19 mouse cellular contexts compared by ENCODE assay signal in the genomic region with DNA sequence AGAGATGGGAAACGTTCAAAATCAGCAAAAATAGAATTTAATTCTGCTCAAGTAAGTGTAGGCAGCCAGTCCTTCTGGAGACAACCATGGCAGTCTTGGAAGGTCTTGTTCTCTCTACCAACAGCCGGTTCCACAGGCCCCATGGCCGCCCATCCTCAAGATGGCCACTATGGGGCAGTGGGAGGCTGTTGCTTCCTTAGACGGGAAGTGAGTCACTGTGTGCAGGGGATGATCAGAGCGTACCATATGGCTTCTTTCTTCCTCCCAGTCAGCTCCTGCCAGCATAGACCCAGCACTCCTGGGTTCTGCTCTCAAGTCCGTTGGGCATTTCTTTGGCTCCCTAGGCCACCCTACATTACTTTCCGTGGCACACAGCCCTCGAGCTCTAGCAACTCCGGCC. TPM values are rescaled to one million over a fixed set of nuclear protein-coding genes. Genes with fewer than 3 reads are reported as not detected.
DNase-seq lines count a peak whose midpoint lies in the region; ATAC-seq and TF ChIP-seq lines count a peak whose summit lies in the region.
"Had no signal": no experiment of that assay in that cellular context is flagged by ENCODE, and none has a peak within 500 bp of the region (broad histone marks: within the 10 kb centered on the region; RNA-seq: fewer than 3 reads in every experiment).

No protein-coding gene starts in this region.

- no peaks in the 10 kb centered on the region for H3K27me3 ChIP-seq in kidney, postnatal 0 days (ENCODE audit: insufficient read depth, low read length)
- H3K27me3 ChIP-seq: forebrain, embryonic 12.5 days; limb, embryonic 15.5 days; Patski had no signal

- DNase-seq in kidney, postnatal 0 days (ENCODE audit: low spot score): peak; percentile 22
- no peak for DNase-seq in kidney, adult 8-10 months
- peak; percentile 31 for DNase-seq in right cerebral cortex, adult 18-20 months
- DNase-seq in right cerebral cortex, adult 2 months (ENCODE audit: low spot score in 2 of 2): no peak
- DNase-seq: cerebellum, adult 11 months; cerebellum, postnatal 25 days; gastrocnemius, adult 2 months; heart, postnatal 36 days; kidney, postnatal 10 days; right cerebral cortex, postnatal 25 days; thymus, adult 2 months had no signal

- peak; percentile 40; the same call in 1 of the 2 replicates for TF ChIP-seq CTCF in kidney, postnatal 0 days (IDR thresholded peaks at IDR 0.05; ENCODE audit: low read depth)
- TF ChIP-seq CTCF in embryonic fibroblast, embryonic 13.5 days (IDR thresholded peaks at IDR 0.05; ENCODE audit: borderline replicate concordance, insufficient read depth, low read length): peak; percentile 21; the same call in 1 of the 2 replicates

- no peaks in the 10 kb centered on the region for H3K9me3 ChIP-seq in kidney, postnatal 0 days (replicated peaks; ENCODE audit: low read length)
- H3K9me3 ChIP-seq: forebrain, embryonic 12.5 days; limb, embryonic 15.5 days had no signal

- WGBS in kidney, postnatal 0 days: 64% methylated on average over 9 of the region's 9 CpGs

- no peak overlapping the region for H3K27ac ChIP-seq in kidney, postnatal 0 days
- H3K27ac ChIP-seq in embryonic fibroblast, embryonic 13.5 days (ENCODE audit: insufficient read depth, low read length): no peak overlapping the region
- H3K27ac ChIP-seq: forebrain, embryonic 12.5 days; gastrocnemius, adult 2 months; limb, embryonic 15.5 days had no signal

- H3K4me2 ChIP-seq in kidney, postnatal 0 days (ENCODE audit: low read length): no peak overlapping the region
- H3K4me2 ChIP-seq: forebrain, embryonic 12.5 days; limb, embryonic 15.5 days; midbrain, embryonic 11.5 days had no signal

- no peak overlapping the region for H3K4me3 ChIP-seq in kidney, postnatal 0 days (replicated peaks; ENCODE audit: low read depth, low read length)
- H3K4me3 ChIP-seq in embryonic fibroblast, embryonic 13.5 days (ENCODE audit: insufficient read depth, low read length): no peak overlapping the region
- H3K4me3 ChIP-seq: forebrain, embryonic 12.5 days; gastrocnemius, adult 2 months; limb, embryonic 15.5 days had no signal

- no peaks in the 10 kb centered on the region for H3K36me3 ChIP-seq in kidney, postnatal 0 days (ENCODE audit: insufficient read depth, low read length)
- H3K36me3 ChIP-seq: forebrain, embryonic 12.5 days; limb, embryonic 15.5 days had no signal

- TF ChIP-seq POLR2A in embryonic fibroblast, embryonic 13.5 days (IDR thresholded peaks at IDR 0.05; ENCODE audit: low read depth, low read length): no peak

- no peak overlapping the region for H3K9ac ChIP-seq in kidney, postnatal 0 days (ENCODE audit: low read depth, low read length)
- H3K9ac ChIP-seq: forebrain, embryonic 12.5 days; limb, embryonic 15.5 days had no signal

- no peaks in the 10 kb centered on the region for H3K4me1 ChIP-seq in kidney, postnatal 0 days (replicated peaks; ENCODE audit: insufficient read depth, low read length)
- H3K4me1 ChIP-seq in embryonic fibroblast, embryonic 13.5 days (ENCODE audit: control insufficient read depth, insufficient read depth, low read length): no peaks in the 10 kb centered on the region
- H3K4me1 ChIP-seq: forebrain, embryonic 12.5 days; limb, embryonic 15.5 days had no signal

- ATAC-seq in kidney, postnatal 0 days (replicated peaks; ENCODE audit: low FRiP score, low read depth): no peak
- ATAC-seq in cerebellum, adult (ENCODE audit: insufficient number of reproducible peaks, low FRiP score, low TSS enrichment): no peak
- ATAC-seq in monocyte, adult 5-6 weeks (replicated peaks; ENCODE audit: insufficient number of reproducible peaks, low FRiP score, low TSS enrichment, poor library complexity, severe bottlenecking): no peak
- ATAC-seq: Patski had no signal

RNA-seq across cellular contexts. Expression of a gene that starts 29.6 kb away (rescaled TPM):
- polyA plus RNA-seq in kidney, postnatal 0 days (2015; fragmentation: Nextera tagmentation; extraction: Ambion mirVana): 2.2 and 4.3 TPM in 2 replicates
- not detected in 2 replicates for polyA plus RNA-seq in embryonic fibroblast, embryonic 13.5 days (2011; ENCODE audit: insufficient read length, low read depth, missing spikeins)
- not detected in 3 replicates for total RNA-seq in monocyte, adult 5-6 weeks (2017)
- total RNA-seq: gastrocnemius, adult 2 months; heart, postnatal 36 days; left cerebral cortex, postnatal 10 days had no signal
- polyA plus RNA-seq: forebrain, embryonic 12.5 days; midbrain, embryonic 11.5 days had no signal

RNA-seq across cellular contexts. Expression of a gene that starts 31.1 kb away (rescaled TPM):
- 8.0 and 8.2 TPM in 2 replicates for polyA plus RNA-seq in kidney, postnatal 0 days (2015; fragmentation: Nextera tagmentation; extraction: Ambion mirVana)
- polyA plus RNA-seq in embryonic fibroblast, embryonic 13.5 days (2011; ENCODE audit: insufficient read length, low read depth, missing spikeins): not detected in 2 replicates
- not detected in 3 replicates for total RNA-seq in monocyte, adult 5-6 weeks (2017)

Comparison
In these comparisons a context has a peak if more than half of its experiments do, and no peak if none do; other contexts are left out.
1. DNase-seq: peak in kidney, postnatal 0 days (single experiment) and right cerebral cortex, adult 18-20 months (single experiment); none in kidney, adult 8-10 months (0 of 2) and right cerebral cortex, adult 2 months (0 of 2).